Mouse (Mus musculus): ENCODE measurements at regions not wholly inside any gene's neighbourhood (a gene's known extent, or its start where the extent isn't known, plus 50 kb on each side); places are given as distances from the start of the nearest gene placed in this dataset.
"Not testable (repeated sequence)": the region's sequence is repeated elsewhere in the genome, so short reads cannot be mapped to it uniquely, and the experiment has no call there.

GRCm38 (mm10) chr12:21680026-21680425, 262.6 kb upstream of the Ywhaq start:
- not testable (repeated sequence) for H3K27me3 ChIP-seq (ENCODE audit: control insufficient read depth, insufficient read depth, insufficient read length); H3ac ChIP-seq (ENCODE audit: control insufficient read depth, insufficient read length, low read depth); H3K36me3 ChIP-seq (ENCODE audit: control insufficient read depth, insufficient read depth); H3K4me3 ChIP-seq (ENCODE audit: insufficient read depth, poor library complexity, severe bottlenecking); H3K79me2 ChIP-seq (ENCODE audit: control insufficient read depth, insufficient read depth); H3K79me3 ChIP-seq (ENCODE audit: low read depth)

- not testable (repeated sequence) for H3ac ChIP-seq (ENCODE audit: control insufficient read depth, insufficient read length, low read depth); H3K36me3 ChIP-seq (ENCODE audit: control insufficient read depth, insufficient read depth); H3K79me3 ChIP-seq (ENCODE audit: low read depth); H3K4me3 ChIP-seq (ENCODE audit: insufficient read depth, poor library complexity, severe bottlenecking); H3K79me2 ChIP-seq (ENCODE audit: control insufficient read depth, insufficient read depth); H3K27me3 ChIP-seq (ENCODE audit: control insufficient read depth, insufficient read depth, insufficient read length)
Observed at GRCm38 (mm10) chr12:21649381-21649780, 231.9 kb upstream of the Ywhaq start.

GRCm38 (mm10) chr12:21613781-21614180, 196.3 kb upstream of the Ywhaq start:
- H3K36me3 ChIP-seq (ENCODE audit: control insufficient read depth, insufficient read depth); H3K4me3 ChIP-seq (ENCODE audit: insufficient read depth, poor library complexity, severe bottlenecking); H3ac ChIP-seq (ENCODE audit: control insufficient read depth, insufficient read length, low read depth); H3K79me3 ChIP-seq (ENCODE audit: low read depth); H3K27me3 ChIP-seq (ENCODE audit: control insufficient read depth, insufficient read depth, insufficient read length); H3K79me2 ChIP-seq (ENCODE audit: control insufficient read depth, insufficient read depth): not testable (repeated sequence)

- Histone ChIP-seq H3ac (ENCODE audit: control insufficient read depth, insufficient read length, low read depth) (no peak overlapping the region), H3K4me3 (ENCODE audit: insufficient read depth, poor library complexity, severe bottlenecking) (no peak overlapping the region), H3K79me3 (ENCODE audit: low read depth) (no peaks in the 10 kb centered on the region), H3K27me3 (ENCODE audit: control insufficient read depth, insufficient read depth, insufficient read length) (no peaks in the 10 kb centered on the region), H3K79me2 (ENCODE audit: control insufficient read depth, insufficient read depth) (no peaks in the 10 kb centered on the region), H3K36me3 (ENCODE audit: control insufficient read depth, insufficient read depth) (no peaks in the 10 kb centered on the region)
- no peak for TF ChIP-seq MYOG (IDR thresholded peaks at IDR 0.05; ENCODE audit: control insufficient read depth, extremely low read depth, insufficient read length)
- no peak for TF ChIP-seq MAX (IDR thresholded peaks at IDR 0.05)
- TF ChIP-seq USF1 (IDR thresholded peaks at IDR 0.05; ENCODE audit: low read depth) = no peak
- TF ChIP-seq CTCF (IDR thresholded peaks at IDR 0.05; ENCODE audit: control insufficient read depth, insufficient read depth, insufficient read length) = no peak
- no peak for TF ChIP-seq MYOD1 (IDR thresholded peaks at IDR 0.05; ENCODE audit: control insufficient read depth, insufficient read length, low read depth)
- no peak for TF ChIP-seq CEBPB (IDR thresholded peaks at IDR 0.05; ENCODE audit: low read depth)
- TF ChIP-seq FOSL1 (IDR thresholded peaks at IDR 0.05; ENCODE audit: insufficient read depth, low read length, poor library complexity, severe bottlenecking) = no peak
Observed at GRCm38 (mm10) chr12:21568415-21569040, 151.1 kb upstream of the Ywhaq start.

- not testable (repeated sequence) for H3K4me3 ChIP-seq (ENCODE audit: insufficient read depth, poor library complexity, severe bottlenecking)
Observed at GRCm38 (mm10) chr12:21543962-21544361, 126.5 kb upstream of the Ywhaq start.

GRCm38 (mm10) chr12:21543153-21543894, 125.9 kb upstream of the Ywhaq start:
- H3K36me3 ChIP-seq (ENCODE audit: control insufficient read depth, insufficient read depth); H3K79me2 ChIP-seq (ENCODE audit: control insufficient read depth, insufficient read depth); H3K27me3 ChIP-seq (ENCODE audit: control insufficient read depth, insufficient read depth, insufficient read length); H3K79me3 ChIP-seq (ENCODE audit: low read depth): not testable (repeated sequence)
- H3ac ChIP-seq (ENCODE audit: control insufficient read depth, insufficient read length, low read depth) = peak overlapping the region; percentile 60
- peak overlapping the region; percentile 40 for H3K4me3 ChIP-seq (ENCODE audit: insufficient read depth, poor library complexity, severe bottlenecking)

More at GRCm38 (mm10) chr12:21543962-21544361, 126.5 kb upstream of the Ywhaq start:
- not testable (repeated sequence) for H3ac ChIP-seq (ENCODE audit: control insufficient read depth, insufficient read length, low read depth); H3K79me3 ChIP-seq (ENCODE audit: low read depth); H3K36me3 ChIP-seq (ENCODE audit: control insufficient read depth, insufficient read depth); H3K79me2 ChIP-seq (ENCODE audit: control insufficient read depth, insufficient read depth); H3K27me3 ChIP-seq (ENCODE audit: control insufficient read depth, insufficient read depth, insufficient read length)

GRCm38 (mm10) chr12:21531766-21532165, 114.3 kb upstream of the Ywhaq start:
- Histone ChIP-seq H3K79me2 (ENCODE audit: control insufficient read depth, insufficient read depth) (no peaks in the 10 kb centered on the region), H3K4me3 (ENCODE audit: insufficient read depth, poor library complexity, severe bottlenecking) (no peak overlapping the region), H3ac (ENCODE audit: control insufficient read depth, insufficient read length, low read depth) (no peak overlapping the region), H3K79me3 (ENCODE audit: low read depth) (no peaks in the 10 kb centered on the region), H3K36me3 (ENCODE audit: control insufficient read depth, insufficient read depth) (no peaks in the 10 kb centered on the region), H3K27me3 (ENCODE audit: control insufficient read depth, insufficient read depth, insufficient read length) (no peaks in the 10 kb centered on the region)
- TF ChIP-seq FOSL1 (IDR thresholded peaks at IDR 0.05; ENCODE audit: insufficient read depth, low read length, poor library complexity, severe bottlenecking) (no peak), MYOD1 (IDR thresholded peaks at IDR 0.05; ENCODE audit: control insufficient read depth, insufficient read length, low read depth) (no peak), CEBPB (IDR thresholded peaks at IDR 0.05; ENCODE audit: low read depth) (no peak), USF1 (IDR thresholded peaks at IDR 0.05; ENCODE audit: low read depth) (no peak), MAX (IDR thresholded peaks at IDR 0.05) (no peak), MYOG (IDR thresholded peaks at IDR 0.05; ENCODE audit: control insufficient read depth, extremely low read depth, insufficient read length) (no peak), CTCF (IDR thresholded peaks at IDR 0.05; ENCODE audit: control insufficient read depth, insufficient read depth, insufficient read length) (no peak)

GRCm38 (mm10) chr12:21529367-21529766, 111.9 kb upstream of the Ywhaq start:
- H3K27me3 ChIP-seq (ENCODE audit: control insufficient read depth, insufficient read depth, insufficient read length); H3ac ChIP-seq (ENCODE audit: control insufficient read depth, insufficient read length, low read depth); H3K79me3 ChIP-seq (ENCODE audit: low read depth); H3K4me3 ChIP-seq (ENCODE audit: insufficient read depth, poor library complexity, severe bottlenecking); H3K79me2 ChIP-seq (ENCODE audit: control insufficient read depth, insufficient read depth); H3K36me3 ChIP-seq (ENCODE audit: control insufficient read depth, insufficient read depth): not testable (repeated sequence)

GRCm38 (mm10) chr12:21527336-21527735, 109.9 kb upstream of the Ywhaq start:
- H3K79me3 ChIP-seq (ENCODE audit: low read depth); H3K79me2 ChIP-seq (ENCODE audit: control insufficient read depth, insufficient read depth); H3K36me3 ChIP-seq (ENCODE audit: control insufficient read depth, insufficient read depth); H3K27me3 ChIP-seq (ENCODE audit: control insufficient read depth, insufficient read depth, insufficient read length); H3K4me3 ChIP-seq (ENCODE audit: insufficient read depth, poor library complexity, severe bottlenecking); H3ac ChIP-seq (ENCODE audit: control insufficient read depth, insufficient read length, low read depth): not testable (repeated sequence)

- not testable (repeated sequence) for H3ac ChIP-seq (ENCODE audit: control insufficient read depth, insufficient read length, low read depth); H3K36me3 ChIP-seq (ENCODE audit: control insufficient read depth, insufficient read depth); H3K79me2 ChIP-seq (ENCODE audit: control insufficient read depth, insufficient read depth); H3K4me3 ChIP-seq (ENCODE audit: insufficient read depth, poor library complexity, severe bottlenecking); H3K79me3 ChIP-seq (ENCODE audit: low read depth); H3K27me3 ChIP-seq (ENCODE audit: control insufficient read depth, insufficient read depth, insufficient read length)
Observed at GRCm38 (mm10) chr12:21526906-21527305, 109.5 kb upstream of the Ywhaq start.

Measured in C2C12 (cell line).